In the genomic region with DNA sequence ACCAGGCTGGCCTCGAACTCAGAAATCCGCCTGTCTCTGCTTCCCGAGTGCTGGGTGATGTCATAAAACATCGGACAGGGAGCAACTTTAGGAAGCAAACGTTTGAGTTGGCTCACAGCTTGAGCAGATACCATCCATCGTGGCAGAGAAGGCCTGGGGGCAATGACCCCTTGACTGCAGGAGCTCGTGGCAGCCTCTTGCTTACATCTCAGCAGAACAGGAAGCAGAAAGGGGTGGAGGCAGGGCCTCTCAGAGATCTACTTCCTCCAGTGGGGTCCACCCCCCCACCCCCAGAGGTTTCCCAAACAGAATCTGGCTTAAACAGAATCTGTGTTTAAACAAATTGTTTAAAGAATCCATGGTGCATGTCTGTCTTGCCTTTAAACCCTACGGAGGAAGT, we compare ENCODE assay signal across 19 mouse cellular contexts. TPM values are rescaled to one million over a fixed set of nuclear protein-coding genes. Genes with fewer than 3 reads are reported as not detected.
A peak's percentile ranks its signal among the peaks of the same experiment; 100 is the strongest.
DNase-seq lines count a peak whose midpoint lies in the region; ATAC-seq and TF ChIP-seq lines count a peak whose summit lies in the region.
"Had no signal": no experiment of that assay in that cellular context is flagged by ENCODE, and none has a peak within 500 bp of the region (broad histone marks: within the 10 kb centered on the region; RNA-seq: fewer than 3 reads in every experiment).

No protein-coding gene starts in this region.

- peaks cover 15% of the 10 kb centered on the region for H3K4me1 ChIP-seq in forebrain, embryonic 10.5 days
- peaks cover 9% of the 10 kb centered on the region for H3K4me1 ChIP-seq in forebrain, embryonic 15.5 days
- peaks cover 22% of the 10 kb centered on the region for H3K4me1 ChIP-seq in kidney, embryonic 15.5 days
- peaks cover 11% of the 10 kb centered on the region for H3K4me1 ChIP-seq in neural tube, embryonic 12.5 days
- H3K4me1 ChIP-seq in neural tube, embryonic 15.5 days: peaks cover 19% of the 10 kb centered on the region
- no peaks in the 10 kb centered on the region for H3K4me1 ChIP-seq in intestine, postnatal 0 days (replicated peaks; ENCODE audit: control insufficient read depth, insufficient read depth, low read length)

- no peak overlapping the region for H3K9ac ChIP-seq in forebrain, embryonic 15.5 days (replicated peaks)
- no peak overlapping the region for H3K9ac ChIP-seq in kidney, embryonic 15.5 days
- no peak overlapping the region for H3K9ac ChIP-seq in neural tube, embryonic 12.5 days
- H3K9ac ChIP-seq in neural tube, embryonic 15.5 days (replicated peaks): no peak overlapping the region
- H3K9ac ChIP-seq in intestine, postnatal 0 days (ENCODE audit: low read depth, low read length): no peak overlapping the region
- H3K9ac ChIP-seq: embryonic facial prominence, embryonic 15.5 days; forebrain, embryonic 12.5 days; heart, embryonic 13.5 days; lung, embryonic 14.5 days had no signal

- no peaks in the 10 kb centered on the region for H3K36me3 ChIP-seq in forebrain, embryonic 10.5 days (replicated peaks)
- H3K36me3 ChIP-seq in forebrain, embryonic 15.5 days: no peaks in the 10 kb centered on the region
- no peaks in the 10 kb centered on the region for H3K36me3 ChIP-seq in kidney, embryonic 15.5 days
- H3K36me3 ChIP-seq in neural tube, embryonic 12.5 days: no peaks in the 10 kb centered on the region
- H3K36me3 ChIP-seq in neural tube, embryonic 15.5 days: no peaks in the 10 kb centered on the region
- H3K36me3 ChIP-seq in splenic B cell, adult 2 months (ENCODE audit: control insufficient read depth, insufficient read depth, low read length, poor library complexity, severe bottlenecking): no peaks in the 10 kb centered on the region
- no peaks in the 10 kb centered on the region for H3K36me3 ChIP-seq in intestine, postnatal 0 days (ENCODE audit: control insufficient read depth, insufficient read depth)
- H3K36me3 ChIP-seq: embryonic facial prominence, embryonic 15.5 days; forebrain, embryonic 12.5 days; heart, embryonic 13.5 days had no signal

- DNase-seq in forebrain, embryonic 10.5 days (ENCODE audit: extremely low spot score, low spot score): no peak
- no peak for DNase-seq in kidney, postnatal 10 days
- peak; percentile 3 for DNase-seq in splenic B cell, adult 2 months (ENCODE audit: low read depth, low spot score)
- DNase-seq: cerebellum, adult 9-10 months; gastrocnemius, postnatal 25 days; heart, postnatal 4 days; layer of hippocampus, adult 9-11 months; lung, embryonic 14.5 days; retina, postnatal 1 day; right cerebral cortex, postnatal 4 days had no signal

- ATAC-seq in forebrain, embryonic 15.5 days (replicated peaks): no peak
- no peak for ATAC-seq in kidney, embryonic 15.5 days (replicated peaks; ENCODE audit: low FRiP score)
- ATAC-seq in neural tube, embryonic 12.5 days (ENCODE audit: low FRiP score, low read depth): no peak
- ATAC-seq in neural tube, embryonic 15.5 days (ENCODE audit: low FRiP score): no peak
- ATAC-seq in intestine, postnatal 0 days: no peak
- ATAC-seq: CD4-positive, CD25-positive, alpha-beta regulatory T cell, adult 4 months had no signal

- no peaks in the 10 kb centered on the region for H3K9me3 ChIP-seq in forebrain, embryonic 10.5 days
- H3K9me3 ChIP-seq in forebrain, embryonic 15.5 days: no peaks in the 10 kb centered on the region
- H3K9me3 ChIP-seq in kidney, embryonic 15.5 days (replicated peaks): no peaks in the 10 kb centered on the region
- H3K9me3 ChIP-seq in neural tube, embryonic 12.5 days: no peaks in the 10 kb centered on the region
- H3K9me3 ChIP-seq in neural tube, embryonic 15.5 days (replicated peaks): no peaks in the 10 kb centered on the region
- H3K9me3 ChIP-seq in intestine, postnatal 0 days (ENCODE audit: control insufficient read depth): no peaks in the 10 kb centered on the region
- H3K9me3 ChIP-seq: embryonic facial prominence, embryonic 15.5 days; forebrain, embryonic 12.5 days; heart, embryonic 13.5 days had no signal

- 82% methylated on average over 8 of the region's 8 CpGs for WGBS in forebrain, embryonic 10.5 days
- WGBS in forebrain, embryonic 15.5 days: 81% methylated on average over 8 of the region's 8 CpGs
- WGBS in kidney, embryonic 15.5 days: 58% methylated on average over 8 of the region's 8 CpGs
- 69% methylated on average over 8 of the region's 8 CpGs for WGBS in neural tube, embryonic 12.5 days
- 72% methylated on average over 8 of the region's 8 CpGs for WGBS in neural tube, embryonic 15.5 days
- WGBS in intestine, postnatal 0 days: 57% methylated on average over 8 of the region's 8 CpGs

- H3K4me3 ChIP-seq in forebrain, embryonic 10.5 days: no peak overlapping the region
- H3K4me3 ChIP-seq in forebrain, embryonic 15.5 days: no peak overlapping the region
- no peak overlapping the region for H3K4me3 ChIP-seq in kidney, embryonic 15.5 days (replicated peaks)
- H3K4me3 ChIP-seq in neural tube, embryonic 12.5 days: no peak overlapping the region
- no peak overlapping the region for H3K4me3 ChIP-seq in neural tube, embryonic 15.5 days (replicated peaks)
- no peak overlapping the region for H3K4me3 ChIP-seq in intestine, postnatal 0 days (ENCODE audit: low read depth, low read length)
- H3K4me3 ChIP-seq: embryonic facial prominence, embryonic 15.5 days; forebrain, embryonic 12.5 days; heart, embryonic 13.5 days had no signal

- peak overlapping the region; percentile 77; the same call in 1 of the 2 replicates for H3K27ac ChIP-seq in forebrain, embryonic 10.5 days
- H3K27ac ChIP-seq in forebrain, embryonic 15.5 days (replicated peaks): no peak overlapping the region
- peak overlapping the region; percentile 66 for H3K27ac ChIP-seq in kidney, embryonic 15.5 days
- H3K27ac ChIP-seq in neural tube, embryonic 12.5 days: peak overlapping the region; percentile 20; the same call in 1 of the 2 replicates
- no peak overlapping the region for H3K27ac ChIP-seq in neural tube, embryonic 15.5 days (replicated peaks)
- H3K27ac ChIP-seq in intestine, postnatal 0 days (ENCODE audit: low read depth, low read length): no peak overlapping the region
- H3K27ac ChIP-seq: embryonic facial prominence, embryonic 15.5 days; forebrain, embryonic 12.5 days had no signal

- TF ChIP-seq CTCF in intestine, postnatal 0 days (IDR thresholded peaks at IDR 0.05; ENCODE audit: low read depth): no peak

- no peaks in the 10 kb centered on the region for H3K27me3 ChIP-seq in forebrain, embryonic 10.5 days (ENCODE audit: poor library complexity, severe bottlenecking)
- H3K27me3 ChIP-seq in forebrain, embryonic 15.5 days: no peaks in the 10 kb centered on the region
- H3K27me3 ChIP-seq in kidney, embryonic 15.5 days: no peaks in the 10 kb centered on the region
- H3K27me3 ChIP-seq in neural tube, embryonic 12.5 days (replicated peaks): no peaks in the 10 kb centered on the region
- no peaks in the 10 kb centered on the region for H3K27me3 ChIP-seq in neural tube, embryonic 15.5 days (replicated peaks)
- no peaks in the 10 kb centered on the region for H3K27me3 ChIP-seq in splenic B cell, adult 2 months (ENCODE audit: control insufficient read depth, insufficient read depth, low read length, poor library complexity, severe bottlenecking)
- H3K27me3 ChIP-seq in intestine, postnatal 0 days (replicated peaks; ENCODE audit: control insufficient read depth, insufficient read depth, low read length): no peaks in the 10 kb centered on the region
- H3K27me3 ChIP-seq: embryonic facial prominence, embryonic 15.5 days; heart, embryonic 13.5 days had no signal

- H3K4me2 ChIP-seq in forebrain, embryonic 15.5 days (replicated peaks): no peak overlapping the region
- H3K4me2 ChIP-seq in kidney, embryonic 15.5 days: no peak overlapping the region
- H3K4me2 ChIP-seq in neural tube, embryonic 12.5 days (replicated peaks): no peak overlapping the region
- no peak overlapping the region for H3K4me2 ChIP-seq in neural tube, embryonic 15.5 days
- no peak overlapping the region for H3K4me2 ChIP-seq in intestine, postnatal 0 days (replicated peaks; ENCODE audit: low read depth)
- H3K4me2 ChIP-seq: embryonic facial prominence, embryonic 15.5 days; forebrain, embryonic 12.5 days; heart, embryonic 13.5 days; lung, embryonic 14.5 days had no signal

RNA-seq across cellular contexts. Expression of gene Dclk3, which starts 20.6 kb away (rescaled TPM):
- polyA plus RNA-seq in forebrain, embryonic 10.5 days (2016; fragmentation: Nextera tagmentation; extraction: Ambion mirVana): 0.14 and 0.21 TPM in 2 replicates
- polyA plus RNA-seq in forebrain, embryonic 15.5 days (2015; fragmentation: Nextera tagmentation; extraction: Ambion mirVana): 5.3 and 5.4 TPM in 2 replicates
- polyA plus RNA-seq in kidney, embryonic 15.5 days (2015; fragmentation: Nextera tagmentation; extraction: Ambion mirVana): 3.2 TPM in 2 replicates
- polyA plus RNA-seq in neural tube, embryonic 12.5 days (2016; fragmentation: Nextera tagmentation; extraction: Ambion mirVana): 6.7 and 7.6 TPM in 2 replicates
- 11.2 and 12.2 TPM in 2 replicates for polyA plus RNA-seq in neural tube, embryonic 15.5 days (2015; fragmentation: Nextera tagmentation; extraction: Ambion mirVana)
- 1.1 and 1.4 TPM in 2 replicates for polyA plus RNA-seq in intestine, postnatal 0 days (2015; fragmentation: Nextera tagmentation; extraction: Ambion mirVana)
- polyA plus RNA-seq: CD4-positive, CD25-positive, alpha-beta regulatory T cell, adult 4 months; lung, embryonic 14.5 days had no signal

Comparison
In these comparisons a context has a peak if more than half of its experiments do, and no peak if none do; other contexts are left out.
1. H3K27ac ChIP-seq: peak in forebrain, embryonic 10.5 days (single experiment), kidney, embryonic 15.5 days (single experiment) and neural tube, embryonic 12.5 days (single experiment); none in forebrain, embryonic 15.5 days (single experiment), neural tube, embryonic 15.5 days (single experiment) and intestine, postnatal 0 days (single experiment).